Mouse (Mus musculus): Measurements from ENCODE around the gene Kcnab1. TPM values are rescaled to one million over a fixed set of nuclear protein-coding genes. Genes with fewer than 3 reads are reported as not detected.

Gene Kcnab1
- polyA plus RNA-seq, 1 experiment from 2014 or later: 10.3 TPM

GRCm38 (mm10) chr3:65187833-65188698, 78.9 kb downstream of the Kcnab1 start:
- H3K9me3 ChIP-seq (ENCODE audit: control insufficient read depth, low read length): no peaks in the 10 kb centered on the region
- H3K4me2 ChIP-seq: no peak overlapping the region
- H3K4me1 ChIP-seq (ENCODE audit: control insufficient read depth, insufficient read depth, low read length): no peaks in the 10 kb centered on the region
- H3K9ac ChIP-seq (ENCODE audit: low read length): no peak overlapping the region
- DNase-seq (ENCODE audit: low spot score, missing footprints) (peak; percentile 67), ATAC-seq (ENCODE audit: low FRiP score) (no peak)
- no peaks in the 10 kb centered on the region for H3K36me3 ChIP-seq (ENCODE audit: control insufficient read depth, insufficient read depth, low read length)
- H3K27ac ChIP-seq (ENCODE audit: low read depth, low read length): no peak overlapping the region
- no peak overlapping the region for H3K4me3 ChIP-seq (ENCODE audit: low read depth, low read length)
- H3K27me3 ChIP-seq (ENCODE audit: control insufficient read depth, insufficient read depth, low read length): no peaks in the 10 kb centered on the region
- 82% methylated on average over 7 of the region's 7 CpGs for WGBS

- no peaks in the 10 kb centered on the region for H3K9me3 ChIP-seq (ENCODE audit: control insufficient read depth, low read length)
These were observed 91.4 kb downstream of the Kcnab1 start for GRCm38 (mm10) chr3:65200611-65201010.

GRCm38 (mm10) chr3:65203361-65204117, 94.4 kb downstream of the Kcnab1 start:
- H3K27me3 ChIP-seq (ENCODE audit: control insufficient read depth, insufficient read depth, low read length): no peaks in the 10 kb centered on the region
- DNase-seq (ENCODE audit: low spot score, missing footprints) (peak; percentile 80), ATAC-seq (ENCODE audit: low FRiP score) (peak; percentile 78)
- no peak overlapping the region for H3K4me3 ChIP-seq (ENCODE audit: low read depth, low read length)
- no peak overlapping the region for H3K9ac ChIP-seq (ENCODE audit: low read length)
- H3K9me3 ChIP-seq (ENCODE audit: control insufficient read depth, low read length): no peaks in the 10 kb centered on the region
- peaks cover 20% of the 10 kb centered on the region for H3K4me1 ChIP-seq (ENCODE audit: control insufficient read depth, insufficient read depth, low read length)
- no peak overlapping the region for H3K4me2 ChIP-seq
- H3K27ac ChIP-seq (ENCODE audit: low read depth, low read length): peak overlapping the region; percentile 32; the same call in 1 of the 2 replicates
- whole genome bisulfite sequencing: 36% methylated on average over 8 of the region's 8 CpGs
- H3K36me3 ChIP-seq (ENCODE audit: control insufficient read depth, insufficient read depth, low read length): no peaks in the 10 kb centered on the region

More at GRCm38 (mm10) chr3:65200611-65201010, 91.4 kb downstream of the Kcnab1 start:
- H3K4me2 ChIP-seq: no peak overlapping the region
- 81% methylated on average over 1 of the region's 1 CpGs for WGBS
- H3K4me3 ChIP-seq (ENCODE audit: low read depth, low read length): no peak overlapping the region
- H3K9ac ChIP-seq (ENCODE audit: low read length): no peak overlapping the region
- ATAC-seq (ENCODE audit: low FRiP score): no peak
- no peaks in the 10 kb centered on the region for H3K36me3 ChIP-seq (ENCODE audit: control insufficient read depth, insufficient read depth, low read length)
- peaks cover 15% of the 10 kb centered on the region for H3K4me1 ChIP-seq (ENCODE audit: control insufficient read depth, insufficient read depth, low read length)
- H3K27ac ChIP-seq (ENCODE audit: low read depth, low read length): no peak overlapping the region
- DNase-seq (ENCODE audit: low spot score, missing footprints): peak; percentile 65
- no peaks in the 10 kb centered on the region for H3K27me3 ChIP-seq (ENCODE audit: control insufficient read depth, insufficient read depth, low read length)

- H3K27me3 ChIP-seq (ENCODE audit: control insufficient read depth, insufficient read depth, low read length): no peaks in the 10 kb centered on the region
- peak overlapping the region; percentile 55; the same call in 1 of the 2 replicates for H3K27ac ChIP-seq (ENCODE audit: low read depth, low read length)
- H3K9me3 ChIP-seq (ENCODE audit: control insufficient read depth, low read length): no peaks in the 10 kb centered on the region
- no peak overlapping the region for H3K4me3 ChIP-seq (ENCODE audit: low read depth, low read length)
- 38% methylated on average over 6 of the region's 6 CpGs for WGBS
- ATAC-seq (ENCODE audit: low FRiP score) (peak; percentile 66), DNase-seq (ENCODE audit: low spot score, missing footprints) (no peak)
- peaks cover 20% of the 10 kb centered on the region for H3K4me1 ChIP-seq (ENCODE audit: control insufficient read depth, insufficient read depth, low read length)
- no peak overlapping the region for H3K4me2 ChIP-seq
- no peak overlapping the region for H3K9ac ChIP-seq (ENCODE audit: low read length)
- no peaks in the 10 kb centered on the region for H3K36me3 ChIP-seq (ENCODE audit: control insufficient read depth, insufficient read depth, low read length)
These were observed 95.3 kb downstream of the Kcnab1 start for GRCm38 (mm10) chr3:65204356-65205075.

- Histone ChIP-seq H3K9ac (ENCODE audit: low read length) (no peak overlapping the region), H3K27me3 (ENCODE audit: control insufficient read depth, insufficient read depth, low read length) (no peaks in the 10 kb centered on the region), H3K36me3 (ENCODE audit: control insufficient read depth, insufficient read depth, low read length) (no peaks in the 10 kb centered on the region), H3K27ac (ENCODE audit: low read depth, low read length) (peak overlapping the region; percentile 55), H3K9me3 (ENCODE audit: control insufficient read depth, low read length) (no peaks in the 10 kb centered on the region), H3K4me2 (no peak overlapping the region), H3K4me3 (ENCODE audit: low read depth, low read length) (no peak overlapping the region), H3K4me1 (ENCODE audit: control insufficient read depth, insufficient read depth, low read length) (peaks cover 20% of the 10 kb centered on the region)
- peak; percentile 70 for ATAC-seq (ENCODE audit: low FRiP score)
- 47% methylated on average over 8 of the region's 8 CpGs for WGBS
- peak; percentile 85 for DNase-seq (ENCODE audit: low spot score, missing footprints)
These were observed 96.4 kb downstream of the Kcnab1 start for GRCm38 (mm10) chr3:65205539-65206020.

GRCm38 (mm10) chr3:65213725-65214124, 104.5 kb downstream of the Kcnab1 start:
- 77% methylated on average over 2 of the region's 2 CpGs for WGBS
- Histone ChIP-seq H3K4me1 (ENCODE audit: control insufficient read depth, insufficient read depth, low read length) (no peaks in the 10 kb centered on the region), H3K9me3 (ENCODE audit: control insufficient read depth, low read length) (no peaks in the 10 kb centered on the region), H3K4me3 (ENCODE audit: low read depth, low read length) (no peak overlapping the region), H3K27ac (ENCODE audit: low read depth, low read length) (no peak overlapping the region), H3K36me3 (ENCODE audit: control insufficient read depth, insufficient read depth, low read length) (no peaks in the 10 kb centered on the region), H3K9ac (ENCODE audit: low read length) (no peak overlapping the region), H3K27me3 (ENCODE audit: control insufficient read depth, insufficient read depth, low read length) (no peaks in the 10 kb centered on the region), H3K4me2 (no peak overlapping the region)
- ATAC-seq (ENCODE audit: low FRiP score) (no peak), DNase-seq (ENCODE audit: low spot score, missing footprints) (no peak)

GRCm38 (mm10) chr3:65214635-65215034, 105.5 kb downstream of the Kcnab1 start:
- DNase-seq (ENCODE audit: low spot score, missing footprints) (no peak), ATAC-seq (ENCODE audit: low FRiP score) (no peak)
- H3K4me3 ChIP-seq (ENCODE audit: low read depth, low read length): no peak overlapping the region
- no peaks in the 10 kb centered on the region for H3K9me3 ChIP-seq (ENCODE audit: control insufficient read depth, low read length)
- H3K9ac ChIP-seq (ENCODE audit: low read length): no peak overlapping the region
- no peaks in the 10 kb centered on the region for H3K36me3 ChIP-seq (ENCODE audit: control insufficient read depth, insufficient read depth, low read length)
- 84% methylated on average over 2 of the region's 2 CpGs for WGBS
- no peak overlapping the region for H3K27ac ChIP-seq (ENCODE audit: low read depth, low read length)
- no peaks in the 10 kb centered on the region for H3K27me3 ChIP-seq (ENCODE audit: control insufficient read depth, insufficient read depth, low read length)
- H3K4me1 ChIP-seq (ENCODE audit: control insufficient read depth, insufficient read depth, low read length): no peaks in the 10 kb centered on the region
- H3K4me2 ChIP-seq: no peak overlapping the region

GRCm38 (mm10) chr3:65217673-65218579, 108.7 kb downstream of the Kcnab1 start:
- H3K36me3 ChIP-seq (ENCODE audit: control insufficient read depth, insufficient read depth, low read length): no peaks in the 10 kb centered on the region
- WGBS: 88% methylated on average over 7 of the region's 7 CpGs
- no peaks in the 10 kb centered on the region for H3K4me1 ChIP-seq (ENCODE audit: control insufficient read depth, insufficient read depth, low read length)
- H3K27me3 ChIP-seq (ENCODE audit: control insufficient read depth, insufficient read depth, low read length): no peaks in the 10 kb centered on the region
- DNase-seq (ENCODE audit: low spot score, missing footprints) (no peak), ATAC-seq (ENCODE audit: low FRiP score) (no peak)
- H3K4me2 ChIP-seq: no peak overlapping the region
- H3K27ac ChIP-seq (ENCODE audit: low read depth, low read length): no peak overlapping the region
- no peak overlapping the region for H3K9ac ChIP-seq (ENCODE audit: low read length)
- H3K4me3 ChIP-seq (ENCODE audit: low read depth, low read length): no peak overlapping the region
- no peaks in the 10 kb centered on the region for H3K9me3 ChIP-seq (ENCODE audit: control insufficient read depth, low read length)

Data from midbrain, embryonic 11.5 days (tissue).